Mouse (Mus musculus) liver, embryonic 12.5 days (tissue): ENCODE data around the gene Gm609. TPM values are rescaled to one million over a fixed set of nuclear protein-coding genes. Genes with fewer than 3 reads are reported as not detected.
A peak's percentile ranks its signal among the peaks of the same experiment; 100 is the strongest.
"Not testable (repeated sequence)": the region's sequence is repeated elsewhere in the genome, so short reads cannot be mapped to it uniquely, and the experiment has no call there.

ENCODE experiments used
- ATAC-seq: fragments of 200-750 bp; cut with Nextera tagmentation; 2 replicates; pipeline ENCODE4 v1.8.0; 2017; ENCODE audit warnings: moderate number of reproducible peaks, mild to moderate bottlenecking, moderate library complexity
- H3K27ac ChIP-seq: fragments of 300-500 bp; sonication (generic); 2 replicates; pipeline ENCODE4 v1.5.1; 2016; ENCODE audit warnings: mild to moderate bottlenecking
- H3K27me3 ChIP-seq: fragments of 300-500 bp; sonication (generic); replicated peaks from 2 replicates; pipeline ENCODE4 v1.6.1; 2016; ENCODE audit warnings: mild to moderate bottlenecking, moderate library complexity
- H3K36me3 ChIP-seq: fragments of 300-500 bp; sonication (generic); 2 replicates; pipeline ENCODE4 v1.6.1; 2016; ENCODE audit warnings: mild to moderate bottlenecking, moderate library complexity
- H3K4me1 ChIP-seq: fragments of 300-500 bp; sonication (generic); 2 replicates; pipeline ENCODE4 v1.6.1; 2016
- H3K4me2 ChIP-seq: fragments of 300-500 bp; sonication (generic); 2 replicates; pipeline ENCODE4 v1.6.1; 2016; ENCODE audit warnings: mild to moderate bottlenecking, moderate library complexity
- H3K4me3 ChIP-seq: fragments of 300-500 bp; sonication (generic); 2 replicates; pipeline ENCODE4 v1.5.1; 2016; ENCODE audit warnings: mild to moderate bottlenecking, moderate library complexity
- H3K9ac ChIP-seq: fragments of 300-500 bp; sonication (generic); 2 replicates; pipeline ENCODE4 v1.6.1; 2016; ENCODE audit warnings: mild to moderate bottlenecking, moderate library complexity
- H3K9me3 ChIP-seq: fragments of 300-500 bp; sonication (generic); replicated peaks from 2 replicates; pipeline ENCODE4 v1.6.1; 2016; ENCODE audit warnings: mild to moderate bottlenecking, moderate library complexity
- WGBS: fragments of 180-500 bp; shearing (Covaris S2); methylation state at CpG from one replicate; pipeline ENCODE4 v1.1.7; 2016; ENCODE audit not compliant: insufficient replicate concordance; 5-methylcytosine and 5-hydroxymethylcytosine counted together
- polyA plus RNA-seq: library from polyadenylated mRNA; unstranded; fragments of >200 nt; fragmentation: Nextera tagmentation; extraction: Ambion mirVana; gene quantifications from 2 replicates; pipeline ENCODE4 v1.2.1, GENCODE M21; 2016

Gene Gm609
- not detected in 2 replicates for polyA plus RNA-seq

DNA sequence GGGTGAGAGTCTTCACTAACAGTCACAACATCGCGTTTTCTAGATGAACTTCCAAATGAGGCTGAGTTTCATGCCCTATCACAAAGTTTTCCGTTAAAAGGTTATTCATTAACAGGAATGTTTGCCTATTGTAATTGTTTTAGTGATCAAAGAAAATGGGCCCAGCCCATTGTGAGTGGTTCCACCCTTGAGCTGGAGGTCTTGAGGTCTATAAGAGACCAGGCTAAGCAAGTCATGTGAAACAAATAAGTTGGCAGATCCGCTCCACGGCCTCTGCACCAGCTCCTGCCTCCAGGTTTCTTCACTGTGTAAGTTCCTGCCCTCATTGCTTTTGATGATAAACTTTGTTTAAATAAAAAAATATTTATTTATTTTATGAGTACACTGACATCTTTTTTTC lies at the start of gene Gm609:
TSS of gene Gm609 (minus strand) at position 43 of the 400 bp plus-strand sequence.
- Histone ChIP-seq H3K36me3 (no peaks in the 10 kb centered on the region), H3K27ac (no peak within 1 kb of the TSS), H3K4me1 (no peaks in the 10 kb centered on the region), H3K27me3 (no peaks in the 10 kb centered on the region), H3K9me3 (no peaks in the 10 kb centered on the region), H3K9ac (no peak within 1 kb of the TSS), H3K4me2 (no peak within 1 kb of the TSS), H3K4me3 (no peak within 1 kb of the TSS)
- ATAC-seq, result no peak
- WGBS, result 72% methylated on average over 5 of the region's 5 CpGs

DNA sequence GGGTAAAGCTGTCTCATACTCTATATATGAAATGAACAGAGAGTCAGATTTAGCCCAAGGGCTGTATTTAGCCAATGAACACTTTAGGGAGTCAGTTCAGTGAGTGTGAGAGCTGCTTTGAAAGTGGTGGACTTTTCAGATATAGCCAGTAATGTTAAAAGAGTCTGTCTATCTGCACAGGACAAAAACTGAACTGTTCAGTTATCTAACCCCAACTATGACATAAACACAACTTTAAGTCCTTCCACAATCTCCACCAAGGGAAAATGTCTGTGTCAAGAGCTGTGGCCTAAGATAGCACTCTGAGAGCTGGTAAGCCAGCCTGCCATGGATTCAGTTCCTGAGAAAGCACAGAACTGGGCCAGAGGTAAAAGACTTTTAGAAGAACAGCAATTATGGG lies 49.3 kb upstream of the Gm609 start:
- H3K4me2 ChIP-seq, result no peak overlapping the region
- peak; percentile 70 for ATAC-seq
- H3K27ac ChIP-seq, result no peak overlapping the region
- no peak overlapping the region for H3K4me3 ChIP-seq
- H3K4me1 ChIP-seq, result peaks cover 3% of the 10 kb centered on the region; the same call in 1 of the 2 replicates
- no peak overlapping the region for H3K9ac ChIP-seq
- no peaks in the 10 kb centered on the region for H3K9me3 ChIP-seq
- H3K27me3 ChIP-seq, result no peaks in the 10 kb centered on the region
- no peaks in the 10 kb centered on the region for H3K36me3 ChIP-seq

- ATAC-seq, H3K27ac ChIP-seq, H3K36me3 ChIP-seq, H3K4me1 ChIP-seq, H3K9me3 ChIP-seq, H3K9ac ChIP-seq, H3K4me3 ChIP-seq, H3K4me2 ChIP-seq, H3K27me3 ChIP-seq: not testable (repeated sequence)
- 36% methylated on average over 1 of the region's 1 CpGs for WGBS
These were observed 45.6 kb upstream of the Gm609 start for GRCm38 (mm10) chr16:45538342-45538741.

DNA sequence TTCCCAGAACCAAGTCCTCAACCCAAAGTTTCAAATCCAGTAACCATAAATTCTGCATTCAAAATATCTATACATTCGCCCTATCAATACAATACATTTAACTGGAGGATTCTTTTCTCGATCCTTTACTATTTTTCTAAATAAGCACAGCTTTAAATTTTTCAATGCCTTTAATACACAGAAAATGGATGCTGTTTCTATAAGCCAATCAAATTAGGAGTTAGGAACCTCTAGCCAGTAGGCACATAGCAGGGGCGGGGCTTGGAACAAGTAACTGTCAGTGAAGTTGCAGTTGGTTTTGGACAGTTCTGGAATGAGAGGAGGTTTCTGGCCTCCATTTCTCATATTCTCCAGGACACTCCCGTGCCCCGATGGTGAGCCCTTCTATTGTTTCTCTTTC lies 42.2 kb upstream of the Gm609 start, which contains the start of gene Slc9c1:
TSS of gene Slc9c1 (plus strand) at position 301 of the 400 bp plus-strand sequence.
- Histone ChIP-seq H3K4me2 (no peak within 1 kb of the TSS), H3K27me3 (no peaks in the 10 kb centered on the region), H3K36me3 (no peaks in the 10 kb centered on the region), H3K4me1 (no peaks in the 10 kb centered on the region), H3K9me3 (no peaks in the 10 kb centered on the region), H3K27ac (no peak within 1 kb of the TSS), H3K9ac (no peak within 1 kb of the TSS), H3K4me3 (no peak within 1 kb of the TSS)
- 80% methylated on average over 5 of the region's 5 CpGs for WGBS
- no peak for ATAC-seq

- Histone ChIP-seq H3K27me3 (no peaks in the 10 kb centered on the region), H3K27ac (no peak within 1 kb of the TSS), H3K36me3 (no peaks in the 10 kb centered on the region), H3K4me1 (no peaks in the 10 kb centered on the region), H3K9ac (no peak within 1 kb of the TSS), H3K4me2 (no peak within 1 kb of the TSS), H3K4me3 (no peak within 1 kb of the TSS), H3K9me3 (no peaks in the 10 kb centered on the region)
- 72% methylated on average over 4 of the region's 4 CpGs for WGBS
- no peak for ATAC-seq
These were observed 39.2 kb upstream of the Gm609 start, which contains the start of gene Gm17783 for GRCm38 (mm10) chr16:45531950-45532349. Gm17783 (minus strand) TSS chr16:45532050.

GRCm38 (mm10) chr16:45525551-45525950 lies 32.8 kb upstream of the Gm609 start:
- WGBS, result 29% methylated on average over 5 of the region's 5 CpGs
- Histone ChIP-seq H3K36me3 (no peaks in the 10 kb centered on the region), H3K4me3 (no peak overlapping the region), H3K9me3 (no peaks in the 10 kb centered on the region), H3K27ac (no peak overlapping the region), H3K9ac (no peak overlapping the region), H3K4me1 (no peaks in the 10 kb centered on the region), H3K4me2 (no peak overlapping the region), H3K27me3 (no peaks in the 10 kb centered on the region)
- ATAC-seq, result no peak

GRCm38 (mm10) chr16:45495326-45495725 lies 2.6 kb upstream of the Gm609 start:
- no peak overlapping the region for H3K4me2 ChIP-seq
- ATAC-seq, result no peak
- H3K36me3 ChIP-seq, result no peaks in the 10 kb centered on the region
- no peak overlapping the region for H3K4me3 ChIP-seq
- H3K4me1 ChIP-seq, result no peaks in the 10 kb centered on the region
- H3K27ac ChIP-seq, result no peak overlapping the region
- H3K9ac ChIP-seq, result no peak overlapping the region
- H3K27me3 ChIP-seq, result no peaks in the 10 kb centered on the region
- no peaks in the 10 kb centered on the region for H3K9me3 ChIP-seq
- WGBS, result 76% methylated on average over 1 of the region's 1 CpGs

GRCm38 (mm10) chr16:45476991-45477390 lies 15.8 kb downstream of the Gm609 start:
- ATAC-seq, result no peak
- no peaks in the 10 kb centered on the region for H3K36me3 ChIP-seq
- H3K4me2 ChIP-seq, result no peak overlapping the region
- H3K27ac ChIP-seq, result no peak overlapping the region
- no peaks in the 10 kb centered on the region for H3K9me3 ChIP-seq
- H3K4me1 ChIP-seq, result no peaks in the 10 kb centered on the region
- H3K27me3 ChIP-seq, result no peaks in the 10 kb centered on the region
- H3K9ac ChIP-seq, result no peak overlapping the region
- no peak overlapping the region for H3K4me3 ChIP-seq

DNA sequence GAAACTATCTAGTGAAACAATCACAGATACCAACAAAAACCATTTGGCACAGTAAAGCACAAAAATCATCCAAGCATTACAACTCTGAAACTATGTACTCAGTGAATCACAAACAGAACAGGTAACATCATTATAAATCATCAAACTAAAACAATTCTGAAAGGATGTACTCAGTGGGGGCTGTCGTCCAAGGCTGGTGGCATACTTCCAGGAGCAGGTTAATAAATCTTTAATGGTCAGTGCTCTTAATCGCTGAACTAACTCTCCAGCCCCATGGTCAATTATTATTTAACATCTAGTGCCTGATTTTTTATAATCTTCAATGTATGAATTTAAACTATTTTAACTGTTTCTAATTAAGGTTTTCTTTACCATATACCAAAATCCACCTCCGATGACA lies 20.9 kb downstream of the Gm609 start:
- H3K27ac ChIP-seq, H3K4me2 ChIP-seq, ATAC-seq, H3K4me1 ChIP-seq, H3K4me3 ChIP-seq, H3K27me3 ChIP-seq, H3K9me3 ChIP-seq, H3K9ac ChIP-seq, H3K36me3 ChIP-seq: not testable (repeated sequence)
- 66% methylated on average over 3 of the region's 3 CpGs for WGBS

DNA sequence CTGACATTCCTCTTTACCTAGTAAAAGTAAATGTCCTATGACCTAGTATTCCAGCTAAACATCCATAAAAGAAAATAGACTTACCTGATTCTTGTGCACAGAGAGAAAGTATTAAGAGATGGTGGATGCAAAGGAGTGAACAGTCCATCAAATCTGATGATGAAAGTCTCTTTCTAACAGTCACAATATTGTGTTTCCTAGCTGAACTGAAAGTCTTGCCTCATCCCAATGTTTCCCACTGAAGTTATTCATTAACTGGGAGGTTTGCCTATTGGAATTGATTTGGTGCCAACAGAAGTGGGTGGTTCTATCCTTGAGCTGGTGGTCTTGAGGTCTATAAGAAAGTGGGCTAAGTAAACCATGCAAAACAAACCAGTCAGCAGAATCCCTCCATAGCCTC lies 38.0 kb downstream of the Gm609 start:
- Histone ChIP-seq H3K27me3 (no peaks in the 10 kb centered on the region), H3K9ac (no peak overlapping the region), H3K4me3 (no peak overlapping the region), H3K27ac (no peak overlapping the region), H3K4me2 (no peak overlapping the region), H3K9me3 (no peaks in the 10 kb centered on the region), H3K4me1 (no peaks in the 10 kb centered on the region), H3K36me3 (no peaks in the 10 kb centered on the region)
- no peak for ATAC-seq

DNA sequence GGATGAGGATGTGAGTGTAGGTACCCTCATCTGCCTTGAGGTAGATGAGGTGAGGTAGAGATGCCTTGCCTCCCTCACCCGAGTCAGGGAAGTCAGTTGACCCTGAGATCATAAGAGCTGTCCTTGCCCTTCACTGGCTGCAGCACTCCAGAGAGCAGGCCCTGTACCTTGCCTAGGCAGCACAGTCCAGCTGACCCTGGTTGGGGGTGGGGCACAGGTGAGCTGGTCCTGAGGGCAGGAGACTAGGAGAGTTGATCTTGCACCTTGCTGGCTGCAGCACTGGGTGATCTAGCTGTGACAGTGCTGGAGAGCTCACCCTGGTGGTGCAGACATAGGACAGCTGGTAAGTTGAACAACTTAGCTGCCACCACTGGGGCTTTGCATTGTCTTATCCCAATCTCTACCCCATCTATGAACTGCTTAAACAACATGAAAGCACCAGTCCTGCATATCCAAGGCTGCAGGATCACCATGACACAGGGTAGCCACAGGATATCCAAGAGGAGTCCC lies 55.5 kb downstream of the Gm609 start:
- no peak overlapping the region for H3K9ac ChIP-seq
- H3K4me2 ChIP-seq, result no peak overlapping the region
- no peaks in the 10 kb centered on the region for H3K27me3 ChIP-seq
- ATAC-seq, result no peak
- no peaks in the 10 kb centered on the region for H3K4me1 ChIP-seq
- no peaks in the 10 kb centered on the region for H3K9me3 ChIP-seq
- 56% methylated on average over 1 of the region's 1 CpGs for WGBS
- H3K4me3 ChIP-seq, result no peak overlapping the region
- H3K27ac ChIP-seq, result no peak overlapping the region
- H3K36me3 ChIP-seq, result no peaks in the 10 kb centered on the region

GRCm38 (mm10) chr16:45435591-45435990 lies 57.2 kb downstream of the Gm609 start:
- H3K27me3 ChIP-seq, result no peaks in the 10 kb centered on the region
- no peak overlapping the region for H3K4me3 ChIP-seq
- no peaks in the 10 kb centered on the region for H3K4me1 ChIP-seq
- H3K9me3 ChIP-seq, result no peaks in the 10 kb centered on the region
- no peak for ATAC-seq
- H3K27ac ChIP-seq, result no peak overlapping the region
- H3K4me2 ChIP-seq, result no peak overlapping the region
- no peaks in the 10 kb centered on the region for H3K36me3 ChIP-seq
- no peak overlapping the region for H3K9ac ChIP-seq

GRCm38 (mm10) chr16:45427651-45428050 lies 65.1 kb downstream of the Gm609 start:
- 0 out of 2 replicates have a peak, but pooled peaks cover 4% of the 10 kb centered on the region for H3K27me3 ChIP-seq
- no peaks in the 10 kb centered on the region for H3K9me3 ChIP-seq
- 75% methylated on average over 9 of the region's 9 CpGs for WGBS
- no peak overlapping the region for H3K4me2 ChIP-seq
- no peaks in the 10 kb centered on the region for H3K36me3 ChIP-seq
- H3K4me3 ChIP-seq, result no peak overlapping the region
- no peak overlapping the region for H3K9ac ChIP-seq
- H3K4me1 ChIP-seq, result no peaks in the 10 kb centered on the region
- ATAC-seq, result no peak
- no peak overlapping the region for H3K27ac ChIP-seq
